Mouse (Mus musculus): ENCODE results near the gene Gm13279. TPM values are rescaled to one million over a fixed set of nuclear protein-coding genes. Genes with fewer than 3 reads are reported as not detected.
"Not testable (repeated sequence)": the region's sequence is repeated elsewhere in the genome, so short reads cannot be mapped to it uniquely, and the experiment has no call there.

The Gm13279 gene
- polyA plus RNA-seq, 1 experiment from 2014 or later, result not detected

- H3K27me3 ChIP-seq (ENCODE audit: insufficient read depth, low read length), result no peaks in the 10 kb centered on the region; the same call in 1 of the 2 replicates
- WGBS, result 51% methylated on average over 3 of the region's 3 CpGs
- H3K4me1 ChIP-seq (ENCODE audit: insufficient read depth), result no peaks in the 10 kb centered on the region
- no peak within 1 kb of the TSS for H3K4me2 ChIP-seq
- H3K36me3 ChIP-seq (ENCODE audit: insufficient read depth), result no peaks in the 10 kb centered on the region
- H3K4me3 ChIP-seq (ENCODE audit: low read depth, low read length), result no peak within 1 kb of the TSS
- TF ChIP-seq CTCF (IDR thresholded peaks at IDR 0.05; ENCODE audit: low read depth), result no peak
- H3K9me3 ChIP-seq (ENCODE audit: low read depth, low read length), result no peaks in the 10 kb centered on the region
- H3K27ac ChIP-seq (ENCODE audit: low read depth), result no peak within 1 kb of the TSS
- no peak for ATAC-seq (ENCODE audit: insufficient read depth)
- no peak within 1 kb of the TSS for H3K9ac ChIP-seq
- DNase-seq, result no peak
Measured at GRCm38 (mm10) chr4:88815928-88816327, 18.7 kb downstream of the Gm13279 start, which contains the start of gene Ifna7. TSS of gene Ifna7 (plus strand) at chr4:88816228.

- no peak for ATAC-seq (ENCODE audit: insufficient read depth)
- WGBS, result 83% methylated on average over 1 of the region's 1 CpGs
Measured at GRCm38 (mm10) chr4:88819659-88820058, 22.5 kb downstream of the Gm13279 start, which contains the start of gene Ifna11. TSS of gene Ifna11 (plus strand) at chr4:88819959.

GRCm38 (mm10) chr4:88822995-88823394, 25.8 kb downstream of the Gm13279 start:
- DNase-seq (peak; percentile 62), ATAC-seq (ENCODE audit: insufficient read depth) (no peak)
- H3K9me3 ChIP-seq (ENCODE audit: low read depth, low read length), result no peaks in the 10 kb centered on the region
- 20% methylated on average over 4 of the region's 4 CpGs for WGBS
- no peak overlapping the region for H3K4me2 ChIP-seq
- H3K27me3 ChIP-seq (ENCODE audit: insufficient read depth, low read length), result no peaks in the 10 kb centered on the region
- no peaks in the 10 kb centered on the region for H3K4me1 ChIP-seq (ENCODE audit: insufficient read depth)
- H3K4me3 ChIP-seq (ENCODE audit: low read depth, low read length), result no peak overlapping the region
- no peaks in the 10 kb centered on the region for H3K36me3 ChIP-seq (ENCODE audit: insufficient read depth)
- TF ChIP-seq CTCF (IDR thresholded peaks at IDR 0.05; ENCODE audit: low read depth), result peak; percentile 58
- H3K27ac ChIP-seq (ENCODE audit: low read depth), result no peak overlapping the region
- H3K9ac ChIP-seq, result no peak overlapping the region

More at GRCm38 (mm10) chr4:88819659-88820058, 22.5 kb downstream of the Gm13279 start, which contains the start of gene Ifna11:
- DNase-seq, result no peak
- Histone ChIP-seq H3K4me2 (no peak within 1 kb of the TSS), H3K9ac (no peak within 1 kb of the TSS), H3K27ac (ENCODE audit: low read depth) (no peak within 1 kb of the TSS), H3K36me3 (ENCODE audit: insufficient read depth) (no peaks in the 10 kb centered on the region), H3K27me3 (ENCODE audit: insufficient read depth, low read length) (no peaks in the 10 kb centered on the region; the same call in 1 of the 2 replicates), H3K4me1 (ENCODE audit: insufficient read depth) (no peaks in the 10 kb centered on the region), H3K4me3 (ENCODE audit: low read depth, low read length) (no peak within 1 kb of the TSS), H3K9me3 (ENCODE audit: low read depth, low read length) (no peaks in the 10 kb centered on the region)
- no peak for TF ChIP-seq CTCF (IDR thresholded peaks at IDR 0.05; ENCODE audit: low read depth)

DNA sequence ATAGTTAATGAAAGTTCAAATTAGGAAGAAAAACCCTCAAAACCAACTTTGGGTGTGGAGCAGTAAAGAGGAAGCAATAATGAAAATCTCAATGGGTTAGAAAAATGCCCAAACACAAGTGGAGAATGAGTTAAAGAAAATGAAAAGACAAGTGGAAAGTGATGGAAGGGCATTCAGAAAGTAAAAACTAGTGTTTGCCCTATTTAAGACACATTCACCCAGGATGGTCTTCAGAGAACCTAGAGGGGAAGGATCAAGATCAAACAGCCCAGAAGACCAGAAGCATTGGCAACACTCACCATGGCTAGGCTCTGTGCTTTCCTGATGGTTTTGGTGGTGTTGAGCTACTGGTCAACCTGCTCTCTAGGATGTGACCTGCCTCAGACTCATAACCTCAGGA, 29.9 kb downstream of the Gm13279 start, which contains the start of gene Ifna6:
TSS of gene Ifna6 (plus strand) at position 301 of the 400 bp plus-strand sequence.
- H3K4me1 ChIP-seq (ENCODE audit: insufficient read depth), result not testable (repeated sequence)

DNA sequence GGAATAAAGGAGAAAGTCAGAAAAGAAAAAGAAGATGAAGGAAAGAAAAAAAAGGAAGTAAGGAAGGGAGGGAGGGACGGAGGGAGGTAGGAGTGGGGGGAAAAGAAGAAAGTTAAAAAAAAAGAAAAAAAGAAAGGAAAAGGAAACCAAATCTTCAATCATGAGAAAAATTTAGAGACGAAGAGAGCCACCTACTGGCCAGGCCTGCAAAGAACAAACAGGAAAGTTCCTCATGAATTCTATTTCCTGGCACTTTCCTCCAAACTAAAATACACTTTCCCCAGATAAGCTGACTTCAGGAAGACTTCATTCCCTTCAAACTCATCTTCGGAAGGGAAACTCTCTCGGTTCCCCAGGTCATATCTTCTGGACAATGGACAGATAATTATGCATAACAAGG, 33.3 kb downstream of the Gm13279 start:
- Histone ChIP-seq H3K4me2 (no peak overlapping the region), H3K27me3 (ENCODE audit: insufficient read depth, low read length) (no peaks in the 10 kb centered on the region), H3K36me3 (ENCODE audit: insufficient read depth) (no peaks in the 10 kb centered on the region), H3K9me3 (ENCODE audit: low read depth, low read length) (no peaks in the 10 kb centered on the region), H3K4me1 (ENCODE audit: insufficient read depth) (no peaks in the 10 kb centered on the region), H3K9ac (no peak overlapping the region), H3K27ac (ENCODE audit: low read depth) (no peak overlapping the region), H3K4me3 (ENCODE audit: low read depth, low read length) (no peak overlapping the region)
- peak; percentile 63 for DNase-seq
- WGBS, result 30% methylated on average over 4 of the region's 4 CpGs
- peak; percentile 45 for TF ChIP-seq CTCF (IDR thresholded peaks at IDR 0.05; ENCODE audit: low read depth)
- no peak for ATAC-seq (ENCODE audit: insufficient read depth)

More for the DNA sequence above, 29.9 kb downstream of the Gm13279 start, which contains the start of gene Ifna6:
- H3K9ac ChIP-seq; ATAC-seq (ENCODE audit: insufficient read depth); DNase-seq; H3K36me3 ChIP-seq (ENCODE audit: insufficient read depth); H3K27ac ChIP-seq (ENCODE audit: low read depth); H3K27me3 ChIP-seq (ENCODE audit: insufficient read depth, low read length); H3K4me3 ChIP-seq (ENCODE audit: low read depth, low read length); H3K9me3 ChIP-seq (ENCODE audit: low read depth, low read length); H3K4me2 ChIP-seq: not testable (repeated sequence)

GRCm38 (mm10) chr4:88835225-88835624, 38.0 kb downstream of the Gm13279 start, which contains the start of gene Ifna5:
TSS of gene Ifna5 (plus strand) at chr4:88835525.
- H3K36me3 ChIP-seq (ENCODE audit: insufficient read depth); H3K4me1 ChIP-seq (ENCODE audit: insufficient read depth); DNase-seq; ATAC-seq (ENCODE audit: insufficient read depth); H3K9ac ChIP-seq; H3K4me2 ChIP-seq; H3K9me3 ChIP-seq (ENCODE audit: low read depth, low read length); H3K27ac ChIP-seq (ENCODE audit: low read depth); H3K4me3 ChIP-seq (ENCODE audit: low read depth, low read length); H3K27me3 ChIP-seq (ENCODE audit: insufficient read depth, low read length): not testable (repeated sequence)
- WGBS, result 82% methylated on average over 1 of the region's 1 CpGs

DNA sequence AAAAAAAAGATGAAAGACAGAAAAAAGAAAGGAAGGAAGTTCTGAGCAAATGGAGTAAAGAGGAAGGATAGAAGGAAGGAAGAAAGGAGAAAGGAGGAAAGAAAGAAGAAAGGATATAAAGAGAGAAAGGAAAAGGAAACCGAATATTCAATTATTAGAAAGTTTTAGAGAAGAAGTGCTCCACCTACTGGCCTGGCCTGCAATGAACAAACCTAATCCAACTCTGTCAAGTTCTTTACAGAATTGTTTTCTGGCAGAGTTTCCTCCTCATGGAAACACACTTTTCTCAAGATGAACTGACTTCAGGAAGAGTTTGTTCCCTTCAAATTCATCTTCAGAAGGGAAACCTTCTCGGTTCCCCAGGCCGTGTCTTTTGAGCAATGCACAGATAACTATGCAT, 41.6 kb downstream of the Gm13279 start:
- no peak overlapping the region for H3K9ac ChIP-seq
- DNase-seq, result peak; percentile 52
- H3K4me2 ChIP-seq, result no peak overlapping the region
- no peak overlapping the region for H3K27ac ChIP-seq (ENCODE audit: low read depth)
- no peak overlapping the region for H3K4me3 ChIP-seq (ENCODE audit: low read depth, low read length)
- H3K36me3 ChIP-seq (ENCODE audit: insufficient read depth), result no peaks in the 10 kb centered on the region
- TF ChIP-seq CTCF (IDR thresholded peaks at IDR 0.05; ENCODE audit: low read depth), result peak; percentile 53
- WGBS, result 42% methylated on average over 3 of the region's 3 CpGs
- H3K4me1 ChIP-seq (ENCODE audit: insufficient read depth), result no peaks in the 10 kb centered on the region
- H3K9me3 ChIP-seq (ENCODE audit: low read depth, low read length), result no peaks in the 10 kb centered on the region
- H3K27me3 ChIP-seq (ENCODE audit: insufficient read depth, low read length), result no peaks in the 10 kb centered on the region
- ATAC-seq (ENCODE audit: insufficient read depth), result no peak

All from lung, embryonic 14.5 days (tissue).